ENCODE assay signal across 28 mouse cellular contexts in genomic region chr4:127261601-127262000, GRCm38 (mm10). TPM values are rescaled to one million over a fixed set of nuclear protein-coding genes. Genes with fewer than 3 reads are reported as not detected.
"Had no signal": no experiment of that assay in that cellular context is flagged by ENCODE, and none has a peak within 500 bp of the region (broad histone marks: within the 10 kb centered on the region; RNA-seq: fewer than 3 reads in every experiment).

No protein-coding gene starts in this region.

- DNase-seq: gastrocnemius, postnatal 10 days; gastrocnemius, postnatal 25 days; heart, postnatal 14 days; heart, postnatal 4 days; kidney, adult 18-20 months; kidney, adult 8-10 months; kidney, postnatal 10 days; kidney, postnatal 25 days; kidney, postnatal 4 days; layer of hippocampus, adult 9-11 months; layer of hippocampus, postnatal 36 days; left cerebral cortex, postnatal 4 days; liver, embryonic 13.5 days had no signal

- H3K4me3 ChIP-seq: heart, embryonic 13.5 days; heart, embryonic 15.5 days; hindbrain, embryonic 10.5 days; hindbrain, embryonic 12.5 days; intestine, embryonic 15.5 days; layer of hippocampus, adult 2 months; limb, embryonic 13.5 days; limb, embryonic 15.5 days; liver, embryonic 13.5 days; liver, embryonic 15.5 days had no signal

- H3K27ac ChIP-seq: hindbrain, embryonic 10.5 days; hindbrain, embryonic 12.5 days; hindbrain, embryonic 14.5 days; intestine, embryonic 15.5 days; layer of hippocampus, adult 2 months; limb, embryonic 13.5 days; limb, embryonic 15.5 days; liver, embryonic 13.5 days; liver, embryonic 15.5 days had no signal

- ATAC-seq: forebrain, embryonic 16.5 days; hindbrain, embryonic 16.5 days; inflammation-experienced regulatory T-cells, adult 6 months; intestine, embryonic 15.5 days; intestine, postnatal 0 days had no signal

- H3K9ac ChIP-seq: heart, embryonic 15.5 days; hindbrain, embryonic 12.5 days; hindbrain, embryonic 14.5 days; intestine, embryonic 15.5 days; limb, embryonic 13.5 days; limb, embryonic 15.5 days; liver, embryonic 13.5 days; liver, embryonic 15.5 days had no signal

- H3K4me1 ChIP-seq: intestine, embryonic 15.5 days; limb, embryonic 13.5 days; limb, embryonic 15.5 days; liver, embryonic 15.5 days had no signal

- H3K4me2 ChIP-seq: heart, embryonic 13.5 days; heart, embryonic 15.5 days; hindbrain, embryonic 12.5 days; hindbrain, embryonic 14.5 days; intestine, embryonic 15.5 days; limb, embryonic 13.5 days; limb, embryonic 15.5 days; liver, embryonic 13.5 days; liver, embryonic 15.5 days had no signal

- H3K36me3 ChIP-seq: heart, embryonic 13.5 days; heart, embryonic 15.5 days; hindbrain, embryonic 10.5 days; hindbrain, embryonic 12.5 days; intestine, embryonic 15.5 days; limb, embryonic 13.5 days; limb, embryonic 15.5 days; liver, embryonic 13.5 days; liver, embryonic 15.5 days had no signal

- H3K9me3 ChIP-seq: heart, embryonic 13.5 days; heart, embryonic 15.5 days; hindbrain, embryonic 10.5 days; hindbrain, embryonic 12.5 days; intestine, embryonic 15.5 days; limb, embryonic 13.5 days; limb, embryonic 15.5 days; liver, embryonic 13.5 days; liver, embryonic 15.5 days had no signal

- H3K27me3 ChIP-seq: heart, embryonic 15.5 days; hindbrain, embryonic 12.5 days; intestine, embryonic 15.5 days; limb, embryonic 13.5 days; limb, embryonic 15.5 days; liver, embryonic 13.5 days had no signal

RNA-seq across cellular contexts. Expression of gene Gja4, which starts 52.2 kb away (rescaled TPM):
- total RNA-seq: granulocyte monocyte progenitor cell, adult 5-6 weeks had no signal
